Mouse (Mus musculus) limb, embryonic 11.5 days (tissue): ENCODE measurements at regions not wholly inside any gene's neighbourhood (a gene's known extent, or its start where the extent isn't known, plus 50 kb on each side); places are given as distances from the start of the nearest gene placed in this dataset.
A peak's percentile ranks its signal among the peaks of the same experiment; 100 is the strongest.

ENCODE experiments used
- ATAC-seq: fragments of 200-750 bp; cut with Nextera tagmentation; 2 replicates; pipeline ENCODE4 v1.8.0; 2017; ENCODE audit warnings: low read depth; ENCODE audit not compliant: insufficient number of reproducible peaks, low FRiP score, low TSS enrichment
- DNase-seq: peaks from one replicate; pipeline ENCODE4 v3.0.0-alpha.2; 2015; ENCODE audit warnings: low spot score
- H3K27ac ChIP-seq: fragments of 300-500 bp; sonication (generic); replicated peaks from 2 replicates; pipeline ENCODE4 v1.5.1; 2014; ENCODE audit warnings: low read depth, mild to moderate bottlenecking, low read length
- H3K27me3 ChIP-seq: fragments of 300-500 bp; sonication (generic); 2 replicates; pipeline ENCODE4 v1.6.1; 2014; ENCODE audit warnings: mild to moderate bottlenecking, low read length, mixed read lengths; ENCODE audit not compliant: control insufficient read depth, insufficient read depth
- H3K36me3 ChIP-seq: fragments of 300-500 bp; sonication (generic); 2 replicates; pipeline ENCODE4 v1.6.1; 2014; ENCODE audit warnings: mild to moderate bottlenecking, low read length, moderate library complexity, mixed read lengths; ENCODE audit not compliant: control insufficient read depth, insufficient read depth
- H3K4me1 ChIP-seq: fragments of 300-500 bp; sonication (generic); 2 replicates; pipeline ENCODE4 v1.6.1; 2014; ENCODE audit warnings: low read length, mixed read lengths; ENCODE audit not compliant: control insufficient read depth, insufficient read depth
- H3K4me2 ChIP-seq: fragments of 300-500 bp; sonication (generic); 2 replicates; pipeline ENCODE4 v1.6.1; 2014; ENCODE audit warnings: low read depth, mild to moderate bottlenecking, moderate library complexity; ENCODE audit not compliant: severe bottlenecking
- H3K4me3 ChIP-seq: fragments of 300-500 bp; sonication (generic); 2 replicates; pipeline ENCODE4 v1.5.1; 2014; ENCODE audit warnings: low read depth, low read length
- H3K9ac ChIP-seq: fragments of 300-500 bp; sonication (generic); 2 replicates; pipeline ENCODE4 v1.6.1; 2014; ENCODE audit warnings: mild to moderate bottlenecking, low read length
- H3K9me3 ChIP-seq: fragments of 300-500 bp; sonication (generic); 2 replicates; pipeline ENCODE4 v1.6.1; 2016; ENCODE audit warnings: low read length; ENCODE audit not compliant: control insufficient read depth
- WGBS: fragments of 180-500 bp; shearing (Covaris S2); extraction: QIAGEN DNeasy Blood & Tissue Kit; methylation state at CpG from one replicate; pipeline ENCODE4 v1.1.7; 2014; 5-methylcytosine and 5-hydroxymethylcytosine counted together

DNA sequence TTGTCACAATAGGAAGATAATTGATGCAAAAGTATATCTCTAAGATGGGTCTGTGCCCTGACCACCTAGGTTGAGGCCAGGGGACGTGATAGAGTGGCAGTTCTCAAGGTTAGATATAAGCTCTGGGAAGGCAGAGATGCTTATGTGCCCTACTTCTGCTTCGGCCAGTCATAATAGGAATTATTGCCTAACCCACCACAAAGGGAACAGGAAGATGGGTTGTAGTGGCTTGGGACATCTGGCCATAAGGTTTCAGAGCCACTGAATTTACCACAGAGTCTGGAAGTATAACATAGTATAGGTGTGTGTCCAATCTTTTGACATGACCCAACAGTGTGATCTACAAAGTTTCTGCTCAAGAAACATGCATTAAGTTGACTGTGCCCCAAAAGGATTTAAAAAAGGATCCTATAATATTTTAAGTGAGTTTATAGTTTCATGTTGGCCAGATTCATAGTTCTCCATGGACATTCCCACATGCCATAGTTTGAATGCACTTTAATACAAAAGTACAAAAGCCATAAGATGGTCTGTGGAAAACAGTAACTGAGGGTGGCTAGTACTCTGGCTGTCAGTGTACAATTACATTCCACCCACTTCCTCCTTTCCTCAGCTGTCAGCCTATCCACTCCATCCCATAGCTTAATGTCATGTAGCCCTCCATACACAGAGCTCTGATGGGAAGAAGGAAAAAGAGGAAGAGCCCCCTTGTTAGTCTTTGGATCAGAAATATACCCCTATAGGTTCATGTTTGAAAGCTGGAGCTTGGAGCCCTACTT is 508.3 kb downstream of the Insc start:
- Histone ChIP-seq H3K36me3 (no peaks in the 10 kb centered on the region), H3K9me3 (no peaks in the 10 kb centered on the region), H3K27ac (no peak overlapping the region; the same call in 1 of the 2 replicates), H3K27me3 (no peaks in the 10 kb centered on the region), H3K4me3 (no peak overlapping the region), H3K4me2 (no peak overlapping the region), H3K9ac (no peak overlapping the region), H3K4me1 (no peaks in the 10 kb centered on the region)
- ATAC-seq = no peak
- DNase-seq = no peak
- WGBS = 96% methylated on average over 2 of the region's 2 CpGs

- Histone ChIP-seq H3K9me3 (no peaks in the 10 kb centered on the region), H3K27ac (no peak overlapping the region; the same call in 1 of the 2 replicates), H3K4me2 (no peak overlapping the region), H3K4me3 (no peak overlapping the region), H3K9ac (no peak overlapping the region), H3K27me3 (no peaks in the 10 kb centered on the region), H3K36me3 (no peaks in the 10 kb centered on the region), H3K4me1 (no peaks in the 10 kb centered on the region)
- DNase-seq (no peak), ATAC-seq (peak; percentile 65; the same call in 1 of the 2 replicates)
- 25% methylated on average over 2 of the region's 2 CpGs for WGBS
These were observed 508.9 kb downstream of the Insc start for GRCm38 (mm10) chr7:115252370-115252750.

DNA sequence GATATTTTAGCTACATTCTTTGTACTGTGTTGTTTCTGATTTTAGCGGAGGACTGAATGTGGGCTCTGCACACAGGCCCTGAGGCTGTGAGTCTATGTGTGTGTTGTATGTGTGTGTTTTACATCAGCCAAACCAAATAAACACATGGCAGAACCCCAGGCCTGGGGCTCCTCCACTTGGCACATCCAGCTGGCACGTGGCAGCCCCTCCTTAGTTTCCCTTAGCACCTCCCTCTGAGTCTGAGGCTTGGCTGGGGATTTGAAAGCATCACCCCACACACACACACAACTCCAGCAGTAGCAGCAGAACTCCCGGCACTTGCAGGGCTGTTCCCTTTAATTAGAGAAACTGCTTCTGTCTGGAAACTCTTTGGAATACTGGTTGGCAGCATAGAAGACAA is 515.1 kb downstream of the Insc start:
- no peak overlapping the region for H3K9ac ChIP-seq
- no peaks in the 10 kb centered on the region for H3K27me3 ChIP-seq
- no peak overlapping the region for H3K27ac ChIP-seq
- H3K4me1 ChIP-seq = no peaks in the 10 kb centered on the region
- 46% methylated on average over 3 of the region's 3 CpGs for WGBS
- DNase-seq (no peak), ATAC-seq (no peak)
- no peaks in the 10 kb centered on the region for H3K9me3 ChIP-seq
- no peak overlapping the region for H3K4me3 ChIP-seq
- no peak overlapping the region for H3K4me2 ChIP-seq
- H3K36me3 ChIP-seq = no peaks in the 10 kb centered on the region

DNA sequence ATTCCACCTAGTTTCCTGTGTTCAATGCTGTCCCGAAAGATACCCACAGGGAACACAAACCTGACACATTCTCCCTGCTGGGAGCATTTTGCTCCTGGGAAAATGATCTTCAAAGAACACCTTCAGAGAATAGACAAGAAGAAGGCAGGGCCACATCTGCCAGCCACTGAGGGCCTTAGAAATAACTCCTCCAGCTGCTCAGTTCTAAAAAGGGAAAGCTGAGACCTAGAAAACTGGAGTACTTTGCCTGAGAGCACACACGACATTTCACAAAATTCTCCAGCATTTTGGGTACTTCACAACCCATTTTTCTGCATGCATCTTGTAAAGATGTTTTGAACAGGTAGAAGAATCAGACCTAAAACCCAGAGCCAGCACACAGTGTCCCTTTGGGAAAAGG is 519.6 kb downstream of the Insc start:
- 86% methylated on average over 2 of the region's 2 CpGs for WGBS
- Histone ChIP-seq H3K4me3 (no peak overlapping the region), H3K27me3 (no peaks in the 10 kb centered on the region), H3K9ac (no peak overlapping the region), H3K36me3 (no peaks in the 10 kb centered on the region), H3K4me2 (no peak overlapping the region), H3K9me3 (no peaks in the 10 kb centered on the region), H3K4me1 (no peaks in the 10 kb centered on the region), H3K27ac (no peak overlapping the region)
- ATAC-seq = no peak
- no peak for DNase-seq

DNA sequence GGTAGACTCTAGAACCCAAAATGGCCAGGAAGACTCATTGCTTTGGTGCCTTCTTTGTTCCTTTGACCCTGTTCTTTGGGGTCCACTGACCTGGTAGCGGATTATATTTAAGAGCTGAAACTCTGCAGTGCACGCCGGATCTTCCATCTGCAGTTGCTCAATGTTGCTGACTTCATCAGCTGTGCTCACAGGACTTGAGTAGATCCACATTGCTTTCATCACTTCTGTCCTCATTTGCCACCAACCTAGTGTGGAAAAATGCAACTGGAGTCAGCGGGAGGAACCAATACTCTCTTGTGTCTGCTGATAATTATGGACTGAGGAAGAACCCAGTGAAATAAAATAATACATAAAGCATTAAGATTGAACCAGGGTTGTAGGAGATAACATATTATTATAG is 522.6 kb downstream of the Insc start:
- H3K27ac ChIP-seq = no peak overlapping the region
- H3K36me3 ChIP-seq = no peaks in the 10 kb centered on the region
- H3K4me1 ChIP-seq = no peaks in the 10 kb centered on the region
- H3K27me3 ChIP-seq = no peaks in the 10 kb centered on the region
- no peak overlapping the region for H3K9ac ChIP-seq
- no peak overlapping the region for H3K4me3 ChIP-seq
- no peak overlapping the region for H3K4me2 ChIP-seq
- DNase-seq = no peak
- no peaks in the 10 kb centered on the region for H3K9me3 ChIP-seq
- 92% methylated on average over 4 of the region's 4 CpGs for WGBS
- ATAC-seq = no peak

GRCm38 (mm10) chr7:115270803-115271202 is 527.3 kb downstream of the Insc start:
- ATAC-seq (no peak), DNase-seq (no peak)
- H3K9ac ChIP-seq = no peak overlapping the region
- H3K27ac ChIP-seq = no peak overlapping the region
- WGBS = 14% methylated on average over 2 of the region's 2 CpGs
- H3K4me3 ChIP-seq = no peak overlapping the region
- H3K36me3 ChIP-seq = no peaks in the 10 kb centered on the region
- H3K4me2 ChIP-seq = no peak overlapping the region
- H3K27me3 ChIP-seq = no peaks in the 10 kb centered on the region
- H3K4me1 ChIP-seq = no peaks in the 10 kb centered on the region
- no peaks in the 10 kb centered on the region for H3K9me3 ChIP-seq

GRCm38 (mm10) chr7:115274836-115275235 is 531.3 kb downstream of the Insc start:
- H3K9ac ChIP-seq = no peak overlapping the region
- H3K4me1 ChIP-seq = no peaks in the 10 kb centered on the region
- DNase-seq (no peak), ATAC-seq (no peak)
- no peak overlapping the region for H3K4me2 ChIP-seq
- H3K9me3 ChIP-seq = no peaks in the 10 kb centered on the region
- WGBS = 60% methylated on average over 3 of the region's 3 CpGs
- H3K27me3 ChIP-seq = no peaks in the 10 kb centered on the region
- no peaks in the 10 kb centered on the region for H3K36me3 ChIP-seq
- H3K27ac ChIP-seq = no peak overlapping the region
- H3K4me3 ChIP-seq = no peak overlapping the region

DNA sequence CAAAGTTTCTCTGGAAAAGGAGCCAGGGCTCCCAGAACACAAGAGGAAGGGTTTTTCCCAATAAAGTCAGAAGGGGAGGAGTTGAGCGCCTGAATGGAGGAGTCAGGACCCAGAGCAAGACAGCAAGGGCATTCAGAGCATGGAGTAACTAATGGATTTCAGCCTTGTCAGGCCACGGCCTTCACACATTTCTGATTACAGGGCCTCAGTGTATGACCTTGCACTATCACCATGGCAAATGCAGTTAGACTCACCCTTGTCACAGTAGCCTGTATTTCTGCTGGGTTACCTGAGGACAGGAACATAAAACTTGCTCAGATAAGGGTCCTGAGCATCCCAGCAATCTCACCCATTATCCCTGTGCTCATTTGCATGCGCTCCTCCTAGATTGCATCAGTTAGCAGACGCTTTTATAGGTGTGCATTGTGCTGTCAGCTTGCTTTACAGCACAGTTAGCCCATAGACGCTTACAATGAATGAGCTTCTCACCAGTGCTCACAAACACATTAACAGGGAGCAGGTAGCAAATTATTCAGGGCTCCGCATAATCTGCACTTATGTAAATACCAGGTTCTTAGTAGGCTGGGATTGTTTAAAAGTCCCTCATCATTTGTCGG is 547.4 kb downstream of the Insc start:
- ATAC-seq = no peak
- no peak overlapping the region for H3K4me2 ChIP-seq
- WGBS = 63% methylated on average over 7 of the region's 7 CpGs
- H3K9ac ChIP-seq = no peak overlapping the region
- no peak overlapping the region for H3K4me3 ChIP-seq
- H3K9me3 ChIP-seq = no peaks in the 10 kb centered on the region
- peaks cover 2% of the 10 kb centered on the region; the same call in 1 of the 2 replicates for H3K4me1 ChIP-seq
- no peaks in the 10 kb centered on the region for H3K36me3 ChIP-seq
- H3K27me3 ChIP-seq = no peaks in the 10 kb centered on the region
- DNase-seq = no peak
- no peak overlapping the region for H3K27ac ChIP-seq
